Mouse (Mus musculus) c-Kit-negative CD71-positive TER-119-positive erythroid progenitor cells, embryonic 14.5 days (primary cell): ENCODE data around the gene Coa5.

Experiments used
- DNase-seq: peaks from one replicate; pipeline ENCODE4 v3.0.0-alpha.2; 2013; ENCODE audit warnings: low read depth, low spot score

Gene Coa5

DNA sequence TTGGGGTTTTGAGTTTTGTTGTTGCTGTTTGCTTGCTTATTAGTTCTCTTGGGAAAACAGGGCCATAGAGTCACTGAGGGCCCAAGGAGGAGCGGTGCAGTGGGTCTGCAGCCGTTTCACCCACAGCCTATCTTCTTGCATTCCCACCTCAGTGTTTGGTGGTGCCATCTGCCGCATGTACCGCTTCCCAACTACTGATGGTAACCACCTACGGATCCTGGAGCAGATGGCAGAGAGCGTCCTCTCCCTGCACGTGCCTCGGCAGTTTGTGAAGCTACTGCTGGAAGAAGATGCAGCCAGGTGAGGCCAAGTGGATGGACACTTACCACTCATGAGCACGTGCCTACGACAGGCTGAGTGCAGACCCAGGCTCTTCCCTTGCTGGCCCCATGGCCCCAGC lies 61.8 kb downstream of the Coa5 start:
- no peak for DNase-seq
